Mouse (Mus musculus): ENCODE data around the gene Sfxn1. TPM values are rescaled to one million over a fixed set of nuclear protein-coding genes. Genes with fewer than 3 reads are reported as not detected.

Gene Sfxn1
- polyA plus RNA-seq, 1 experiment from 2014 or later = 66.6 TPM

GRCm38 (mm10) chr13:54080785-54081184, 9.1 kb downstream of the Sfxn1 start:
- no peak overlapping the region for H3K4me3 ChIP-seq (ENCODE audit: low read depth, low read length)
- no peaks in the 10 kb centered on the region for H3K27me3 ChIP-seq (ENCODE audit: control insufficient read depth, insufficient read depth, low read length)
- H3K27ac ChIP-seq (replicated peaks; ENCODE audit: low read depth, low read length) = no peak overlapping the region
- DNase-seq (ENCODE audit: low spot score) (no peak), ATAC-seq (ENCODE audit: insufficient number of reproducible peaks, low FRiP score, low TSS enrichment, low read depth) (no peak)
- no peaks in the 10 kb centered on the region for H3K9me3 ChIP-seq (ENCODE audit: control insufficient read depth, low read length)
- no peaks in the 10 kb centered on the region for H3K36me3 ChIP-seq (ENCODE audit: control insufficient read depth, insufficient read depth, low read length)
- H3K4me2 ChIP-seq (ENCODE audit: low read depth, severe bottlenecking) = no peak overlapping the region
- 94% methylated on average over 1 of the region's 1 CpGs for WGBS
- H3K4me1 ChIP-seq (ENCODE audit: control insufficient read depth, insufficient read depth, low read length) = 0 out of 2 replicates have a peak, but pooled peaks cover 2% of the 10 kb centered on the region
- no peak overlapping the region for H3K9ac ChIP-seq (ENCODE audit: low read length)

GRCm38 (mm10) chr13:54082946-54083345, 11.3 kb downstream of the Sfxn1 start:
- 90% methylated on average over 5 of the region's 5 CpGs for WGBS
- ATAC-seq (ENCODE audit: insufficient number of reproducible peaks, low FRiP score, low TSS enrichment, low read depth) = no peak

GRCm38 (mm10) chr13:54084178-54084577, 12.5 kb downstream of the Sfxn1 start:
- DNase-seq (ENCODE audit: low spot score) (no peak), ATAC-seq (ENCODE audit: insufficient number of reproducible peaks, low FRiP score, low TSS enrichment, low read depth) (no peak)
- H3K27ac ChIP-seq (replicated peaks; ENCODE audit: low read depth, low read length) = no peak overlapping the region
- peaks cover 8% of the 10 kb centered on the region; the same call in 1 of the 2 replicates for H3K36me3 ChIP-seq (ENCODE audit: control insufficient read depth, insufficient read depth, low read length)
- H3K4me2 ChIP-seq (ENCODE audit: low read depth, severe bottlenecking) = no peak overlapping the region
- 0 out of 2 replicates have a peak, but pooled peaks cover 2% of the 10 kb centered on the region for H3K4me1 ChIP-seq (ENCODE audit: control insufficient read depth, insufficient read depth, low read length)
- no peak overlapping the region for H3K4me3 ChIP-seq (ENCODE audit: low read depth, low read length)
- H3K27me3 ChIP-seq (ENCODE audit: control insufficient read depth, insufficient read depth, low read length) = no peaks in the 10 kb centered on the region
- H3K9me3 ChIP-seq (ENCODE audit: control insufficient read depth, low read length) = no peaks in the 10 kb centered on the region
- H3K9ac ChIP-seq (ENCODE audit: low read length) = no peak overlapping the region
- WGBS = 72% methylated on average over 4 of the region's 4 CpGs

More at GRCm38 (mm10) chr13:54082946-54083345, 11.3 kb downstream of the Sfxn1 start:
- no peaks in the 10 kb centered on the region for H3K9me3 ChIP-seq (ENCODE audit: control insufficient read depth, low read length)
- no peak overlapping the region for H3K4me3 ChIP-seq (ENCODE audit: low read depth, low read length)
- H3K4me1 ChIP-seq (ENCODE audit: control insufficient read depth, insufficient read depth, low read length) = 0 out of 2 replicates have a peak, but pooled peaks cover 2% of the 10 kb centered on the region
- H3K9ac ChIP-seq (ENCODE audit: low read length) = no peak overlapping the region
- peaks cover 5% of the 10 kb centered on the region; the same call in 1 of the 2 replicates for H3K36me3 ChIP-seq (ENCODE audit: control insufficient read depth, insufficient read depth, low read length)
- no peak overlapping the region for H3K4me2 ChIP-seq (ENCODE audit: low read depth, severe bottlenecking)
- DNase-seq (ENCODE audit: low spot score) = no peak
- H3K27ac ChIP-seq (replicated peaks; ENCODE audit: low read depth, low read length) = no peak overlapping the region
- no peaks in the 10 kb centered on the region for H3K27me3 ChIP-seq (ENCODE audit: control insufficient read depth, insufficient read depth, low read length)

GRCm38 (mm10) chr13:54084826-54085225, 13.2 kb downstream of the Sfxn1 start:
- Histone ChIP-seq H3K9ac (ENCODE audit: low read length) (no peak overlapping the region), H3K27me3 (ENCODE audit: control insufficient read depth, insufficient read depth, low read length) (no peaks in the 10 kb centered on the region), H3K9me3 (ENCODE audit: control insufficient read depth, low read length) (no peaks in the 10 kb centered on the region), H3K4me1 (ENCODE audit: control insufficient read depth, insufficient read depth, low read length) (0 out of 2 replicates have a peak, but pooled peaks cover 2% of the 10 kb centered on the region), H3K4me2 (ENCODE audit: low read depth, severe bottlenecking) (no peak overlapping the region), H3K36me3 (ENCODE audit: control insufficient read depth, insufficient read depth, low read length) (peaks cover 11% of the 10 kb centered on the region), H3K27ac (replicated peaks; ENCODE audit: low read depth, low read length) (no peak overlapping the region), H3K4me3 (ENCODE audit: low read depth, low read length) (no peak overlapping the region)
- ATAC-seq (ENCODE audit: insufficient number of reproducible peaks, low FRiP score, low TSS enrichment, low read depth) (no peak), DNase-seq (ENCODE audit: low spot score) (no peak)
- WGBS = 89% methylated on average over 5 of the region's 5 CpGs

- no peaks in the 10 kb centered on the region for H3K9me3 ChIP-seq (ENCODE audit: control insufficient read depth, low read length)
- ATAC-seq (ENCODE audit: insufficient number of reproducible peaks, low FRiP score, low TSS enrichment, low read depth) = no peak
- peaks cover 12% of the 10 kb centered on the region for H3K36me3 ChIP-seq (ENCODE audit: control insufficient read depth, insufficient read depth, low read length)
- H3K9ac ChIP-seq (ENCODE audit: low read length) = no peak overlapping the region
- H3K27ac ChIP-seq (replicated peaks; ENCODE audit: low read depth, low read length) = no peak overlapping the region
- no peaks in the 10 kb centered on the region for H3K27me3 ChIP-seq (ENCODE audit: control insufficient read depth, insufficient read depth, low read length)
- WGBS = 95% methylated on average over 18 of the region's 18 CpGs
- no peak overlapping the region for H3K4me2 ChIP-seq (ENCODE audit: low read depth, severe bottlenecking)
- H3K4me3 ChIP-seq (ENCODE audit: low read depth, low read length) = no peak overlapping the region
- 0 out of 2 replicates have a peak, but pooled peaks cover under 1% of the 10 kb centered on the region for H3K4me1 ChIP-seq (ENCODE audit: control insufficient read depth, insufficient read depth, low read length)
- DNase-seq (ENCODE audit: low spot score) = no peak
These were observed 13.6 kb downstream of the Sfxn1 start for GRCm38 (mm10) chr13:54085266-54085665.

- no peaks in the 10 kb centered on the region for H3K9me3 ChIP-seq (ENCODE audit: control insufficient read depth, low read length)
- no peaks in the 10 kb centered on the region for H3K4me1 ChIP-seq (ENCODE audit: control insufficient read depth, insufficient read depth, low read length)
- no peak overlapping the region for H3K4me2 ChIP-seq (ENCODE audit: low read depth, severe bottlenecking)
- no peak for DNase-seq (ENCODE audit: low spot score)
- no peak overlapping the region for H3K27ac ChIP-seq (replicated peaks; ENCODE audit: low read depth, low read length)
- H3K4me3 ChIP-seq (ENCODE audit: low read depth, low read length) = no peak overlapping the region
- 94% methylated on average over 6 of the region's 6 CpGs for WGBS
- no peaks in the 10 kb centered on the region for H3K27me3 ChIP-seq (ENCODE audit: control insufficient read depth, insufficient read depth, low read length)
- H3K9ac ChIP-seq (ENCODE audit: low read length) = no peak overlapping the region
- no peak for ATAC-seq (ENCODE audit: insufficient number of reproducible peaks, low FRiP score, low TSS enrichment, low read depth)
- peaks cover 18% of the 10 kb centered on the region for H3K36me3 ChIP-seq (ENCODE audit: control insufficient read depth, insufficient read depth, low read length)
These were observed 20.1 kb downstream of the Sfxn1 start for GRCm38 (mm10) chr13:54091719-54092118.

GRCm38 (mm10) chr13:54094349-54094748, 22.7 kb downstream of the Sfxn1 start:
- Histone ChIP-seq H3K36me3 (ENCODE audit: control insufficient read depth, insufficient read depth, low read length) (peaks cover 9% of the 10 kb centered on the region), H3K9me3 (ENCODE audit: control insufficient read depth, low read length) (no peaks in the 10 kb centered on the region), H3K9ac (ENCODE audit: low read length) (no peak overlapping the region), H3K4me2 (ENCODE audit: low read depth, severe bottlenecking) (no peak overlapping the region), H3K27me3 (ENCODE audit: control insufficient read depth, insufficient read depth, low read length) (no peaks in the 10 kb centered on the region), H3K4me3 (ENCODE audit: low read depth, low read length) (no peak overlapping the region), H3K27ac (replicated peaks; ENCODE audit: low read depth, low read length) (no peak overlapping the region), H3K4me1 (ENCODE audit: control insufficient read depth, insufficient read depth, low read length) (no peaks in the 10 kb centered on the region)
- DNase-seq (ENCODE audit: low spot score) = no peak
- ATAC-seq (ENCODE audit: insufficient number of reproducible peaks, low FRiP score, low TSS enrichment, low read depth) = no peak
- WGBS = 96% methylated on average over 4 of the region's 4 CpGs

GRCm38 (mm10) chr13:54094963-54095362, 23.3 kb downstream of the Sfxn1 start:
- 88% methylated on average over 6 of the region's 6 CpGs for WGBS
- H3K27ac ChIP-seq (replicated peaks; ENCODE audit: low read depth, low read length) = no peak overlapping the region
- no peaks in the 10 kb centered on the region for H3K9me3 ChIP-seq (ENCODE audit: control insufficient read depth, low read length)
- peaks cover 6% of the 10 kb centered on the region for H3K36me3 ChIP-seq (ENCODE audit: control insufficient read depth, insufficient read depth, low read length)
- ATAC-seq (ENCODE audit: insufficient number of reproducible peaks, low FRiP score, low TSS enrichment, low read depth) (no peak), DNase-seq (ENCODE audit: low spot score) (no peak)
- H3K4me3 ChIP-seq (ENCODE audit: low read depth, low read length) = no peak overlapping the region
- H3K27me3 ChIP-seq (ENCODE audit: control insufficient read depth, insufficient read depth, low read length) = no peaks in the 10 kb centered on the region
- H3K4me1 ChIP-seq (ENCODE audit: control insufficient read depth, insufficient read depth, low read length) = no peaks in the 10 kb centered on the region
- no peak overlapping the region for H3K9ac ChIP-seq (ENCODE audit: low read length)
- H3K4me2 ChIP-seq (ENCODE audit: low read depth, severe bottlenecking) = no peak overlapping the region

- Histone ChIP-seq H3K27me3 (ENCODE audit: control insufficient read depth, insufficient read depth, low read length) (no peaks in the 10 kb centered on the region), H3K4me2 (ENCODE audit: low read depth, severe bottlenecking) (no peak overlapping the region), H3K36me3 (ENCODE audit: control insufficient read depth, insufficient read depth, low read length) (peaks cover 6% of the 10 kb centered on the region), H3K27ac (replicated peaks; ENCODE audit: low read depth, low read length) (no peak overlapping the region), H3K9ac (ENCODE audit: low read length) (no peak overlapping the region), H3K4me3 (ENCODE audit: low read depth, low read length) (no peak overlapping the region), H3K4me1 (ENCODE audit: control insufficient read depth, insufficient read depth, low read length) (no peaks in the 10 kb centered on the region), H3K9me3 (ENCODE audit: control insufficient read depth, low read length) (no peaks in the 10 kb centered on the region)
- ATAC-seq (ENCODE audit: insufficient number of reproducible peaks, low FRiP score, low TSS enrichment, low read depth) (no peak), DNase-seq (ENCODE audit: low spot score) (no peak)
- WGBS = 86% methylated on average over 8 of the region's 8 CpGs
These were observed 24.1 kb downstream of the Sfxn1 start for GRCm38 (mm10) chr13:54095721-54096120.

Measured in limb, embryonic 11.5 days (tissue).